Mouse (Mus musculus): Measurements from ENCODE around the gene Gnat1. TPM values are rescaled to one million over a fixed set of nuclear protein-coding genes. Genes with fewer than 3 reads are reported as not detected.

The Gnat1 gene
- polyA plus RNA-seq (2014; fragmentation: Illumina TruSeq; extraction: RNeasy Lipid Tissue Mini Kit (QIAGEN cat#74804); ENCODE audit: low read depth, low replicate concordance) = not detected

DNA sequence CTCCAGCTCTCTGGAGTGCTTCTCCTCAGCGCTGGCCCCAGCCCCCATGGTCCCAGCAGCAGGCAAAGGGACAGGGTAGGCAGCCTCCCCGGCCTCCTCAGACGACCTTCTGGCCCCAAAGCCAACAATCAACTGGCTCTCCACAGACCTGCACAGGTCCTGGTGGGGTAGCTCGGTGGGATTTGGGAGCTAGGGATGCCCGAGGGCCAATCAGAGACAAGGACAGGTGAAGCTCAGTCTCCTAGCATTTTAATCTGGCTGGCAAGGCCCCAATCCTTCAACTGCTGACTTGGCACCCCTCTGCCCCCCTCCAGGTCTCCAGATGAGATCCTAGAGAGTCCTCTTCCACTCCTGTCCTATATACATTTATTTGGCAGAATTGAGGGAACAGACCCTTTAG is at the start of gene Gnat1:
TSS of gene Gnat1 (minus strand) at position 212 of the 400 bp plus-strand sequence.

DNA sequence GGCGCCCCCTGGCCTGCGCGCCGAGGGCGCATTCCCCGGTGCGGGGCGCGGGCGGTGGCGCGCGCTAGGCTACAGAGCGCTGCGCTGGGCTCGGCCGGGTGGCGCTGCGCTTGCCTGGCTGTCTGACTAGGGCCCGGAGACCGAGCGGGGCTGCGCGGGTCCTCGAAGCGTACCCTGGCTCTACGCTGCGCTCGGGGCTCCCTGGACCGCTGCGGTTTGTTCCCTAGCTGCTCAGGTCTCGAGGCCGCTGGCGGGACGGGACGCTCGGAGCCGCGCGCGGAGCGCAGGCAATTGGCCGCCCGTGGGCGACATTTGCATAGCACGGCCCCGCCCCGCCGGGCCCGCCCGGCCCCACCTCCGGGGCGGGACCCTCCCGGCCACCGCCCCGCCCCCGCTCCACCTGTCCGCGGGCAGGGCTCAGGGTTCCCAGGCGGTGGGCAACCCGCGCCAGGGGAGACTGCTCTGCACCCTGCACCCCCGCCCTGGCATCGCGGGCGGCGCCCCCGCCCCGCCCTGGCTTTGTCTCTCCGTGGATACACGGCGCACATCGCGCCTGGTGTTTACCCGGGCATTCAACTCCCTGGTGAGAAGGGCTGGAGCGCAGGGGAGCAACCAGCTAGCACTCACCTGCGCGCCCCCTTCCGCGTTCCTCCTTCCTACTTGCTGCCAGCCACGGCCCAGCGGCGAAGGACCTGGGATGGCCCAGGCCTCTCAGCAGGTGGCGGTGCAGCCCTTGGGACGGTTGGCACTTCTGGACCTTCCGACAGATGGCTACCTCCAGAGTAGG is 30.4 kb upstream of the Gnat1 start, which contains the start of gene Sema3f:
TSS of gene Sema3f (minus strand) at position 779 of the 787 bp plus-strand sequence.

DNA sequence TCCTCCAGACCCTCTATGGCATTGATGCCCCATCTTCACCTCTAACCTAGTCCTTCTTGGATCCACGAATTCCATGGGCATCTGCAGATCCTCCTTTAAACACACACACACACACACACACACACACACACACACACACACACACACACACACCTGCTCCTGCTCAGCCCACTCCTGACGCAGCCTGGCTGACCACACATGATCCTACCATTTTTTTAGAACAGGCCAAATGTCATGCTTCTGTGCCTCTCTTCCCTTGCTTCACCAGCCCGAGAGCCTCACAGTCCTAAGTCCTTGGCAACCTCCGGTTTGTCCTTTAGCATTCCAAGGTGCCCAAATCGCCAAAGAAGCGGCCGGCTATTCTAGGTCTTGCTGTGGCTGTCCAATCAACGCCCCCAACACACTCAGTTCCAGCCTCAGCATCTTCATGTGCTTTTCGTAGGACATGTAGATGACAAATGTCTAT is 10.0 kb downstream of the Gnat1 start, which contains the start of gene Slc38a3:
TSS of gene Slc38a3 (minus strand) at position 51 of the 466 bp plus-strand sequence.

DNA sequence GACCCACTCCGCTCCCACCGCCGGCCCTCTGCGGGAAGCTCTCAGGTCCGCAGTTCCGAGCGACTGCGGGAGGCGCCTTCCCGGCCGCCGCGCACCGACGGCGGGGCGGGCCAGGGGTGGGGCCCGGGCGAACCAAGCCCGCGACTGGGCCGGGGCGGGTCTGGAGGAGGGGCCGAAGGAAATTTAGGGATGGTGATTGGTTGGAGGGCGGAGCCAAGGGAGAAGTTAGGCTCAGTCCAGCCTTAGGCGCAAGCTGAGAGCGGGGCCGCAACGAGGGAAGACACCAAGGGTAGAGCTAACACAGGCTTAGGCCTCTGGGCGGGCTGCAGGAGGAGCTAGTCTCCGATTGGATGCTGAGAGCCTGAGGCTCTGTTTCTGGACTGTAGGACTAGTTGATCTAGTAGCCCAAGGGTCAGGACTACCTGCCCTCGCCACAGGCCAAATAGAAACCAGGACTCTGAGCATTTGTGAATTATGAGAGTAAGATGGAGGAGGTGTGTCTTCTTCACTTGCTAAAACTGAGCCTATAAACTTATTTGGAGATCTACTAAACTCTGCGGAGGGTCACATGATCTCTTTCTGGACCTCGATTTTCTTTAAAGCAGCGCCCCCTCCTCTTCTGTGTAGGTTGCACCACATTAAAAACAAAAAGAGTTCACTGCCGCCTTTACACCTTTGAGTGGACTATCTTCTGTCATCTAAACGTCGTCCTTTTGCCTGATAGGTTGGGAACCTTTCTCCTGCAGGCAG is 44.1 kb downstream of the Gnat1 start, which contains the start of gene Gnai2:
TSS of gene Gnai2 (minus strand) at position 89 of the 750 bp plus-strand sequence.

Other genes starting within 250 kb of the Gnat1 start
- gene Tmem115, start 145.8 kb downstream of the Gnat1 start, polyA plus RNA-seq (2014; fragmentation: Illumina TruSeq; extraction: RNeasy Lipid Tissue Mini Kit (QIAGEN cat#74804); ENCODE audit: low read depth, low replicate concordance) = 0.23 TPM
- gene Cyb561d2, start 137.5 kb downstream of the Gnat1 start, polyA plus RNA-seq (2014; fragmentation: Illumina TruSeq; extraction: RNeasy Lipid Tissue Mini Kit (QIAGEN cat#74804); ENCODE audit: low read depth, low replicate concordance) = 4.6 TPM
- gene Nprl2, start 137.5 kb downstream of the Gnat1 start, polyA plus RNA-seq (2014; fragmentation: Illumina TruSeq; extraction: RNeasy Lipid Tissue Mini Kit (QIAGEN cat#74804); ENCODE audit: low read depth, low replicate concordance) = 1.8 TPM
- gene Zmynd10, start 132.4 kb downstream of the Gnat1 start, polyA plus RNA-seq (2014; fragmentation: Illumina TruSeq; extraction: RNeasy Lipid Tissue Mini Kit (QIAGEN cat#74804); ENCODE audit: low read depth, low replicate concordance) = not detected
- 8.9 TPM for gene Rassf1, start 128.2 kb downstream of the Gnat1 start, polyA plus RNA-seq (2014; fragmentation: Illumina TruSeq; extraction: RNeasy Lipid Tissue Mini Kit (QIAGEN cat#74804); ENCODE audit: low read depth, low replicate concordance)
- 30.0 TPM for gene Tusc2, start 116.5 kb downstream of the Gnat1 start, polyA plus RNA-seq (2014; fragmentation: Illumina TruSeq; extraction: RNeasy Lipid Tissue Mini Kit (QIAGEN cat#74804); ENCODE audit: low read depth, low replicate concordance)
- 0.76 TPM for gene Hyal2, start 111.8 kb downstream of the Gnat1 start, polyA plus RNA-seq (2014; fragmentation: Illumina TruSeq; extraction: RNeasy Lipid Tissue Mini Kit (QIAGEN cat#74804); ENCODE audit: low read depth, low replicate concordance)
- gene Hyal1, start 102.8 kb downstream of the Gnat1 start, polyA plus RNA-seq (2014; fragmentation: Illumina TruSeq; extraction: RNeasy Lipid Tissue Mini Kit (QIAGEN cat#74804); ENCODE audit: low read depth, low replicate concordance) = 3.5 TPM
- 2.7 TPM for gene Naa80, start 100.8 kb downstream of the Gnat1 start, polyA plus RNA-seq (2014; fragmentation: Illumina TruSeq; extraction: RNeasy Lipid Tissue Mini Kit (QIAGEN cat#74804); ENCODE audit: low read depth, low replicate concordance)
- not detected for gene Hyal3, start 98.9 kb downstream of the Gnat1 start, polyA plus RNA-seq (2014; fragmentation: Illumina TruSeq; extraction: RNeasy Lipid Tissue Mini Kit (QIAGEN cat#74804); ENCODE audit: low read depth, low replicate concordance)
- gene Ifrd2, start 92.1 kb downstream of the Gnat1 start, polyA plus RNA-seq (2014; fragmentation: Illumina TruSeq; extraction: RNeasy Lipid Tissue Mini Kit (QIAGEN cat#74804); ENCODE audit: low read depth, low replicate concordance) = 21.9 TPM
- 0.70 TPM for gene Sema3b, start 70.5 kb downstream of the Gnat1 start, polyA plus RNA-seq (2014; fragmentation: Illumina TruSeq; extraction: RNeasy Lipid Tissue Mini Kit (QIAGEN cat#74804); ENCODE audit: low read depth, low replicate concordance)
- 34.5 TPM for gene Gnai2, start 44.3 kb downstream of the Gnat1 start, polyA plus RNA-seq (2014; fragmentation: Illumina TruSeq; extraction: RNeasy Lipid Tissue Mini Kit (QIAGEN cat#74804); ENCODE audit: low read depth, low replicate concordance)
- gene Slc38a3, start 10.2 kb downstream of the Gnat1 start, polyA plus RNA-seq (2014; fragmentation: Illumina TruSeq; extraction: RNeasy Lipid Tissue Mini Kit (QIAGEN cat#74804); ENCODE audit: low read depth, low replicate concordance) = not detected
- gene Sema3f, start 30.8 kb upstream of the Gnat1 start, polyA plus RNA-seq (2014; fragmentation: Illumina TruSeq; extraction: RNeasy Lipid Tissue Mini Kit (QIAGEN cat#74804); ENCODE audit: low read depth, low replicate concordance) = 0.87 TPM
- gene Rbm5, start 91.3 kb upstream of the Gnat1 start, polyA plus RNA-seq (2014; fragmentation: Illumina TruSeq; extraction: RNeasy Lipid Tissue Mini Kit (QIAGEN cat#74804); ENCODE audit: low read depth, low replicate concordance) = 169 TPM
- gene Rbm6, start 193.5 kb upstream of the Gnat1 start, polyA plus RNA-seq (2014; fragmentation: Illumina TruSeq; extraction: RNeasy Lipid Tissue Mini Kit (QIAGEN cat#74804); ENCODE audit: low read depth, low replicate concordance) = 106 TPM
- 0.35 TPM for gene Mon1a, start 208.4 kb upstream of the Gnat1 start, polyA plus RNA-seq (2014; fragmentation: Illumina TruSeq; extraction: RNeasy Lipid Tissue Mini Kit (QIAGEN cat#74804); ENCODE audit: low read depth, low replicate concordance)
- 0.93 TPM for gene Mst1r, start 227.2 kb upstream of the Gnat1 start, polyA plus RNA-seq (2014; fragmentation: Illumina TruSeq; extraction: RNeasy Lipid Tissue Mini Kit (QIAGEN cat#74804); ENCODE audit: low read depth, low replicate concordance)
- gene Actl11, start 248.8 kb upstream of the Gnat1 start, polyA plus RNA-seq (2014; fragmentation: Illumina TruSeq; extraction: RNeasy Lipid Tissue Mini Kit (QIAGEN cat#74804); ENCODE audit: low read depth, low replicate concordance) = not detected

Measured in adrenal gland, adult 10 weeks (tissue).